Mouse (Mus musculus) macrophage (primary cell): ENCODE results near the gene Macf1. TPM values are rescaled to one million over a fixed set of nuclear protein-coding genes. Genes with fewer than 3 reads are reported as not detected.

Experiments
- polyA plus RNA-seq: library from polyadenylated mRNA; stranded (reverse); fragments of 250-400 nt; gene quantifications from 3 replicates; pipeline ENCODE4 v1.2.4, GENCODE M21; 2018; ENCODE audit warnings: inconsistent platforms

Macf1 gene
- polyA plus RNA-seq, 1 experiment from 2014 or later = 144 TPM

Other genes with a start within 250 kb of the Macf1 start
- 153 to 200 TPM (median 177 TPM) in 3 replicates for gene Ndufs5, start 33.8 kb upstream of the Macf1 start, polyA plus RNA-seq
- 109 to 130 TPM (median 117 TPM) in 3 replicates for gene Akirin1, start 66.0 kb upstream of the Macf1 start, polyA plus RNA-seq
- gene Rhbdl2, start 103.5 kb upstream of the Macf1 start, polyA plus RNA-seq = not detected in 3 replicates
- gene 4933427I04Rik, start 175.3 kb upstream of the Macf1 start, polyA plus RNA-seq = not detected in 3 replicates
- gene Mycbp, start 220.5 kb upstream of the Macf1 start, polyA plus RNA-seq = 4.0 to 11.7 TPM (median 6.1 TPM) in 3 replicates
- 211 to 323 TPM (median 310 TPM) in 3 replicates for gene Rragc, start 233.1 kb upstream of the Macf1 start, polyA plus RNA-seq
- not detected in 3 replicates for gene 4930535I16Rik, start 233.7 kb upstream of the Macf1 start, polyA plus RNA-seq